In genomic region chr9:76003637-76004036, GRCm38 (mm10) we compare ENCODE assay signal across 15 mouse cellular contexts. TPM values are rescaled to one million over a fixed set of nuclear protein-coding genes. Genes with fewer than 3 reads are reported as not detected.
DNase-seq lines count a peak whose midpoint lies in the region.
"Had no signal": no experiment of that assay in that cellular context is flagged by ENCODE, and none has a peak within 500 bp of the region (broad histone marks: within the 10 kb centered on the region; RNA-seq: fewer than 3 reads in every experiment).

No protein-coding gene starts in this region.

- DNase-seq in gastrocnemius, adult 18-20 months (ENCODE audit: low spot score) = peak; percentile 34
- DNase-seq in gastrocnemius, postnatal 10 days = no peak
- DNase-seq in 3134 (ENCODE audit: extremely low read depth, insufficient read length, low spot score) = peak; percentile 51
- DNase-seq in heart, adult 9 months (ENCODE audit: low spot score in 2 of 2) = peak; percentile 52 to 60
- peak; percentile 76 for DNase-seq in lung, postnatal 25 days (ENCODE audit: low spot score)
- no peak for DNase-seq in left cerebral cortex, adult 9 months (ENCODE audit: low spot score in 2 of 2)
- DNase-seq in Muller cell, postnatal 12 days (ENCODE audit: inconsistent ontology term) = no peak
- no peak for DNase-seq in right cerebral cortex, adult 18-20 months
- DNase-seq: adrenal gland, postnatal 10 days; B cell, adult 2 months; gastrocnemius, postnatal 14 days; kidney, adult 9 months; liver, postnatal 0 days; thymus, adult 18-20 months had no signal

RNA-seq across cellular contexts. Expression of gene Hmgcll1, which starts 11.0 kb away (rescaled TPM):
- total RNA-seq in gastrocnemius, adult 18-20 months (2021) = under 1 TPM; 0.12 to 0.39 TPM
- under 1 TPM; 0.56 to 0.70 TPM for total RNA-seq in gastrocnemius, postnatal 10 days (2021)
- total RNA-seq: monocyte, adult 5-6 weeks had no signal

Comparison
In these comparisons a context has a peak if more than half of its experiments do, and no peak if none do; other contexts are left out.
1. DNase-seq: peak in gastrocnemius, adult 18-20 months (single experiment), 3134 (single experiment), heart, adult 9 months (2 of 2) and lung, postnatal 25 days (single experiment); none in gastrocnemius, postnatal 10 days (single experiment), left cerebral cortex, adult 9 months (0 of 2), Muller cell, postnatal 12 days (single experiment) and right cerebral cortex, adult 18-20 months (single experiment).